Mouse (Mus musculus): ENCODE results near the gene Zfp248. TPM values are rescaled to one million over a fixed set of nuclear protein-coding genes. Genes with fewer than 3 reads are reported as not detected.

The Zfp248 gene
- total RNA-seq, 2 experiments from 2014 or later: 17.3 to 20.1 TPM

- peak; percentile 65 to 68 for DNase-seq (ENCODE audit: low spot score in 2 of 2)
- intact Hi-C loops (cut with DNase I): loop anchor here (1.0 kb wide), 2 partner anchors 184 to 200 kb away; no protein-coding TSS in a partner anchor
These were observed 75.7 kb downstream of the Zfp248 start for GRCm38 (mm10) chr6:118379451-118380167.

- intact Hi-C loops (cut with DNase I): no loop called here
- no peak for DNase-seq (ENCODE audit: low spot score in 2 of 2)
These were observed 77.7 kb downstream of the Zfp248 start for GRCm38 (mm10) chr6:118377611-118378010.

Small RNAs within 50 kb of the gene (microRNA-seq; reads per million reads assigned to microRNA genes)
- gene Gm25953: 0 reads per million in 2 experiments

Other genes starting within 250 kb of the Zfp248 start
- 10 to 100 TPM; 31.5 to 32.6 TPM for gene Bms1, start 36.1 kb downstream of the Zfp248 start, total RNA-seq (2021)
- 10 to 100 TPM; 17.4 to 19.4 TPM for gene Zfp9, start 23.8 kb upstream of the Zfp248 start, total RNA-seq (2021)
- 10 to 100 TPM; 11.1 to 12.5 TPM for gene Ankrd26, start 106.7 kb upstream of the Zfp248 start, total RNA-seq (2021)